Mouse (Mus musculus) CH12.LX (cell line): Measurements from ENCODE around the gene Madd.

ENCODE experiments used
- E2F4 ChIP-seq: IDR thresholded peaks from 2 replicates; pipeline ENCODE4 v1.6.1; 2011; ENCODE audit warnings: low read depth, low read length, improper control_type of control experiment; ENCODE audit not compliant: insufficient replicate concordance
- ETS1 ChIP-seq: conservative IDR thresholded peaks from 2 replicates; pipeline ENCODE4 v1.6.1; 2012; ENCODE audit warnings: low read depth, mild to moderate bottlenecking, inconsistent platforms, low read length, improper control_type of control experiment, moderate library complexity
- KAT2A ChIP-seq: IDR thresholded peaks from 2 replicates; pipeline ENCODE4 v1.6.1; 2012; ENCODE audit warnings: low read length, improper control_type of control experiment, inconsistent platforms; ENCODE audit not compliant: insufficient replicate concordance
- MAFK ChIP-seq: IDR thresholded peaks from 2 replicates; pipeline ENCODE4 v1.6.1; 2011; ENCODE audit warnings: low read length, improper control_type of control experiment; ENCODE audit not compliant: insufficient replicate concordance
- POLR2A ChIP-seq: IDR thresholded peaks from 2 replicates; pipeline ENCODE4 v1.6.1; 2011; ENCODE audit warnings: low read depth, mild to moderate bottlenecking, improper control_type of control experiment, low read length
- POLR2AphosphoS2 ChIP-seq: IDR thresholded peaks from 2 replicates; pipeline ENCODE4 v1.6.1; 2011; ENCODE audit warnings: low read depth, low read length, improper control_type of control experiment
- RAD21 ChIP-seq: IDR thresholded peaks from 2 replicates; pipeline ENCODE4 v1.6.1; 2011; ENCODE audit warnings: low read depth, mild to moderate bottlenecking, low read length, improper control_type of control experiment, moderate library complexity
- TCF12 ChIP-seq: IDR thresholded peaks from 2 replicates; pipeline ENCODE4 v1.6.1; 2014; ENCODE audit warnings: low read depth, mild to moderate bottlenecking, inconsistent platforms, low read length, improper control_type of control experiment
- ZKSCAN1 ChIP-seq: IDR thresholded peaks from 2 replicates; pipeline ENCODE4 v1.6.1; 2012; ENCODE audit warnings: low read depth, inconsistent platforms, low read length, improper control_type of control experiment, borderline replicate concordance
- ZMIZ1 ChIP-seq: IDR thresholded peaks from 2 replicates; pipeline ENCODE4 v1.6.1; 2012; ENCODE audit warnings: low read depth, mild to moderate bottlenecking, inconsistent platforms, low read length, improper control_type of control experiment

GRCm38 (mm10) chr2:91217032-91217431 is 33.4 kb upstream of the Madd start:
- TF ChIP-seq ETS1 (no peak), RAD21 (no peak), POLR2AphosphoS2 (no peak), KAT2A (no peak), ZMIZ1 (no peak), TCF12 (no peak), ZKSCAN1 (no peak), POLR2A (no peak), E2F4 (no peak), MAFK (no peak)
